Mouse (Mus musculus) urinary bladder, postnatal 25 days (tissue): ENCODE data around the gene Dcst1.

ENCODE experiments used
- DNase-seq: peaks from one replicate; pipeline ENCODE4 v3.0.0; 2022; ENCODE audit warnings: low spot score

Dcst1 gene

DNA sequence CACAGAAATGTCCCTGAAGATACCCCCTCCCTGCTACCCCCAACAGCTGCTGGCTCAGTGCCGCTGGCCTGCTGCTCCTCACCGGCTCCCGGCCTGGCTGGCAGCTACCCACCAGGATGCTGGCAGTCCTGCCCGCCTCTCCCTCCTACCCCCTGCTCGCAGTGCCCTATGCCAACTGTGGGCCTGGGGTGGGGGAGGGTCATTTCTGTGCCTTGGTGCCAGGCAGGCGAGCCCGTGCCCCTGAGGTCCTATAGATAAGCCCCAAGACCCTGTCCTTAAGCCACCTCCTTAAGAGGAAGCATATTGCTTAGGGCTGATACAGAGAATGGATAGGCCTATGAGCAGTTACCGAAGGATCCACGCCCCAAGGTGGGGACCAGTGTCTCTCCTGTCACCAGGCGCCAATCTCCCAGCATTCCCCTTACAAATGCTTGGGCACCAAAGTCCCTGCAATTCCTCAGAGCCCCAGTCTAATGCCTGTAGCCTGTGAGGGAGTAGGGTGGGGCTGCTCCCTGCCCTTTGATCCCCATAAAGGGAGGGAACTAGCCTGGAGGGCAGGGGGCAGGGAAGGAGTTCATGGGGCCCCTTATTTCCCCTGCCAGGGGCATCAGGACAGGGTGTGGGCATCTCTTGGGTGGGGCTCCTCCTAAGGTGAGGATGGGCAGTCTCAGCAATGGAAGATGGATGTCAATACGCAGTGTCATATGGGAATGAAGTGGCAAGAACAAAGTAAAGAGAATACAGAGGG lies 23.3 kb upstream of the Dcst1 start:
- DNase-seq, result no peak

DNA sequence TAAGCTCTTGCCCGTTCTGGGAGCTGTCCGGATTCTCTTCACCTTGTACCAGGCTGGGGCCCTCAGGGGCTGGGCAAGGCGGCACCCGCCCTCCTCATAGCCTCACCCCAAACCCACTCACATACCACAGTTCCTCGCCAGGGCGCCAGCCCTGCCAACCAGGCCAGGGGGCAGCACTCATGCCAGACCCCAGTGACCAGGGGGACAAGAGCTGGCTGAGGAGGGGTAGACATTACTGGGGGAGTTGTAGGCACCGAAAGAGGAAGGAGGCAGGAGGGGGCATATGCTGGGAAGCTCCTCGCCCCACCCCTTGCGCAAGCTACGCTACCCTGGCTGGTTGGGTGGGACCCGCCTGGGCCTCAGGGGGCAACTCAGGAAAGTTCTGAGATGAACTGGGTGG lies 22.6 kb upstream of the Dcst1 start:
- DNase-seq, result peak; percentile 38

DNA sequence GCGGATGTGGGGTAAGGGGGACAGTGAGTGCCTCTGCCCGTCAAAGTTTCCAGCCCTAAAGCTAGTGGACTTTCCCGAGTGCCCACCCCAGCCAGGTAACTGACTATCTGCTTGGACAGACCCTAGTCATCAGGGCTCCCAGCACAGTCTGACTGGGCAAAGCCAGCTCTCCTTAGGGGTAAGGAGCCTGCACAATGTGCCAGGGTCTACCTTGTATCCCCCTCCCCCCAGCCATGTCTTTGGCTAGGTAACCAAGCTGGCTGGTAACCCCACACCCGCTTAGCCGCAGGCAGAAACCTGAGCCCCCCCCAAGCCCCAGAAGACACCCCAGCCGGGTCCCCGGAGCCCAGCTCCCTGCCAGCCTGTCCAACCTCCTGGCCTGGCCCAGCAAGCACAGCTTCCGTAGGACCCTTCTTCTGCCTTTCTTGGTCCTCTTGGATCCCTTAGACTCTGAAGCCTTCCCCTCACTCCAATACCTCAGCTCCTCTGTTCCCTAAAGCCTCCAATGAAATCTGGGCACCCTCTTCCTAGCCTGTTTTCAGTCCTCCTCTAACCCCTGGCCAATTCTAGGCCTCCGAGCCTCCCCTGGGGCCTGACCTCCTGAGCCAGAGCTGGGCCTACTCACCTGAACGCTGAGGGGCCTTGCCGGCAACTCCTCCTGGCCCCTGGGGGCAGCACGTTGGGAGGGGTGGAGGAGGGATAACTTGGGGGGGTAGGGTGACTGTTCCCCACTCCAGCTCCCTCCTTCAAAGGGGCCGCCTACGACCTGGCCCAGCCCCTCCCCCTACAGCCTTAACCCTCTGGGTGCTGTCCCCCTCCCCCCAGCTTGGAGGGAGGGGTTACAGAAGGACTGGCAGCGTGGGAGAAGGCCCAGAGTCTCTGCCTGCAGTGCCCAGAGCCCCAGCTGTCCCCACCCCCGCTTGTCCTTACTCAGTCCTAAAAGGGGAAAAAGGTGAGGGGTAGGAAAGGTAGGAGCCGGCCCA lies 21.7 kb upstream of the Dcst1 start:
- DNase-seq, result no peak

DNA sequence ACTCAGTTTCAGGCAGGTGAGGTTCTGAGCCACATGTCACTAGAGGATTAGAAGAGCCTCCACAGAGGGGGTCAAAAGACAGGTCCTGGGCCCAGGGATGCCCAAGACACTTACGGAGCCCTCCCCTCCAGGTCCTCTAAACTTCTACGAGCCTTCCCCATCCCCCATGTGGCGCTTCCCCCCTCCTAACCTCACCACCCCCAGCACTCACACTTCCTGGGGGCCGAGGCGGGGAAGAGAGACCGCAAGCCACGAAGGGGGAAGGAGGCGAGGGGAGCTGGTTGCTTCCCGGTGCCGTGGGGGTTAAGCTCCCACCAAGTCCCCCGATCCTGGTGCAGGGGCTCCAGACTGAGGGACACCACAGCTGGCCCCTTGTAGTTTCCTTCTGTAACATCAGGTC lies 20.4 kb upstream of the Dcst1 start:
- no peak for DNase-seq

DNA sequence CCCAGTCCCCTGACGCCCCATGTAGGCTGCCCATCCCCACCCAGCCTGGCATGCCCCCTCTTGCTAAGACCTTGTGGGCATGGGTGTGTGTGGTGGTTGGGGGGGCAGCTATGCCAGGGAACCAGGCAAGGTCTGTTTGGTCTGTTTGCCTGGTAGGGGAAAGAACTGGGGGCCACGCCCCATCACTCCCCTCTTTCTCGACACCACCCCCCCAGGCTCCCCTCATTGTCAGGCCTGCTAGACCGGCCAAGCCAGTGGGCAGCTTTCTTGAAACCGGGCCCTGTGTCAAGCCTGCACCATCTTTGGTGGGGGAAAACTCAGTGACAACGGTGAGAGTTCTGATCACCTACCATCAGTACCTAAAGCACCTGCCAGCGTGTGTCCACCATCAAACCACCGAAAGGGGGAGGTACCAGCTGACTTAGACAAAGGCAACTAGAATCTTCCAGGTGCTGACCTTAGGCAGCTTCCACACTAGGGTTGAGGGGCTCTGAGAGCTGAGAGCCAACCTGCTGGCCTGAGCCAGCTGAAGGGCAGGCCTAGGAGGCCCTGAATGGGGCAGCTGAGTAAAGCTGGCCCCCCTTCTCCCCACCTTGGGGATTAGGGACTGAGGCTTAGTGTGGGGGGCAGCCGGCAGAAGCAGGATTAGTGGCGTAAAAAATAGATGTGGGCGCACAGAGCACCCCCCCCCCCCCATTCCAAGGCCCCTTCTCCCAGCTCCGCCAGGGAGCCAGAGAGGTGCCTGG lies 19.5 kb upstream of the Dcst1 start:
- peak; percentile 62 for DNase-seq

DNA sequence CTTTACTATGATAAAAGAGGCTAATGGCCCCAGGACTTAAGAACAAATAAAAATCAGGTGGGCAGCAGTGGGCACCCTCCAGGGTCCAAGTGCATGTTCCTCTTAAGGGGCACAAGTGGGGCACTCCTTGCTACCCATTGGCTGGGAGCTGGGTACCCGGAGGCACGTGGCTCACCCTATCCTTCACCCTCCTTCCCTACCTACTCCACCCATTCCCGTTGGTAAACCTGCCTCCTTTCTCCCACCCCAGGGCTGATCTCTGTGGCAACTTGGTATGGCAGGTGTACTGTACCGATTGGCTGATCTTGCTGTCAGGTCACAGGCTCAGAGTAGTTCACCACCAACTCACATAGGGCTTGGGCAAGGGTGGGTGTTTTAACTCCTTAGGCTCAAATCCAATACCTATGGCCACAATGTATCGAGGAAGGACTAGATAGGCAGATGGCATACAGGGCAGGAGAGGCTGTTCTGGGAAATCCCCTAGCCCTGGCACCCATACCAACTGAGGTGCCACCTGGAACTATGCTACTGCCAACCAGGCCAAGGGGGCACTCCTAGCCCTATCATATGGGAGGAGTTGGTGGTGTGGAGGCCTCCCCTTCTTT lies 18.7 kb upstream of the Dcst1 start:
- DNase-seq, result no peak

DNA sequence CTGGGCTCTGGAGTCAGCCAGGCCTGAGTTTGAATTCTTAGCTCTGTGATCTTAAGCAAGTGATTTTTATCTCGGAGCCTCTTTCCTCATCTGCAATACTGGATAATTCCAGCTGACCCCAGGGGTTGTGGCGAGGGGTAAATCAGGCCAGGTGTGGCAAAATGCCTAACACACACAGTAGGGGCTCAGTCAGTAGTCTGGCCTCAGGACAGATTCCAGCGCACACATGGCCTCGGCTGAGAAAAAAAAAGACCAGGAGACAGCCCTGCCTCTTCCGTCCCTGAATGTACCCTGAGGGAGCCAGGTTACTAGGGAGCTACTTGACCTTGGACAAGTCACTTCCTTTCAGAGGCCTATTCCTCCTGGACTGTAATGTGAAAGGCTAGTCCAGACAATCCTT lies 17.9 kb upstream of the Dcst1 start:
- no peak for DNase-seq

DNA sequence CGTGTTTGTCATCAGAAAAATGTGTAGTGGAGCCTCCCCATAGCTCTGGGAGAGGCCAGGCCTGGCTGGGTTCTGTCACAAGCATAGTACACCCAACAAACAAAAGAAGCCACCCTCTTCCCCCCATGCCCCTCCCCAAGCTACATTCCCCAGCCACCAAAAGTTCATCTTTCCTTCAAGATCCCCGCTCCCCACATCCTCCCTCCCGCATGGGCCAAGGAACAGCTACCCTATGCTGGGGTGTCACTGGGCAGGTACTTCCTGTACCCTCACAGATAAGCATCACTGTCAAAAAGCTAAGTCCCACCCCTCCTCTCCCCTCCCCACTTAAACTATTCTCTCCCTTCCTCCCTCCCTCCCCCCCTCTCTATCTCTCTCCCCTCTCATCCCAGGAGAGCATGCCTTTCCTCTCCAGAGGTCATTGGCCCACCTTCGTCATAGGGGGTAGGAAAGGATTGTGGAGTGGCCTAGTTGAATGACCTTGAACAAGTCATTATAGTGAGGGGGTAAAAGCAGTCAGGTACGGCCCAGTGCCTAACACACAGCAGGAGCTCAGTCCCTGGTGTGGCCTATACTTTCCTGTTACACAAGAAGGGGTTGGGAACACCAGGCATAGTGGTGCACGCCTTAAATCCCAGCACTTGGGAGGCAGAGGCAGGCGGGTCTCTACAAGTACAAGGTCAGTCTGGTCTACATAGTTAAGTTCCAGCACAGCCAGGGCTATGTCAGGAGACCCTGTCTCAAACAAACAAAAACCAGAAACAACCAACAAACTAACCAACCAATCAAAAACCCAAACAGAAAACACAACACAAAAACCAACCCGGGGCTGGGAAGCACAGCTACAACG lies 17.2 kb upstream of the Dcst1 start:
- DNase-seq, result no peak

DNA sequence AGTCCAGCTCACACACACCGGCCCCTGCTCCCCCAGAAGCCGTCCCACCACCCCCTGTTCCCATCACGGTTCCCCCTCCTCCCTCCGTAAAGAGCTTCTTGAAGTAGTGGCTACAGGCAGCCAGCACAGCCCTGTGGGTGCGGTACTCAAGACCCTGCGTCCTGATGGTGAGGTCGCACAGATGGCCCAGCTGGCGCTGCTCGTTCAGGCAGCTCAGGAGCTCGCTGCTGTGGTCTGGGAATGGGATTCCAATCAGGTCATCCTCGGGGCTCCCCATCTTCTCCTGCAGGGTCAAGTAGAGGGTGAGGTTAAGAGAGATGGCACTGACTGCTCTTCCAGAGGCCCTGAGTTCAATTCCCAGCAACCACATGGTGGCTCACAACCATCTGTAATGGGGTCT lies 16.2 kb upstream of the Dcst1 start:
- DNase-seq, result no peak

DNA sequence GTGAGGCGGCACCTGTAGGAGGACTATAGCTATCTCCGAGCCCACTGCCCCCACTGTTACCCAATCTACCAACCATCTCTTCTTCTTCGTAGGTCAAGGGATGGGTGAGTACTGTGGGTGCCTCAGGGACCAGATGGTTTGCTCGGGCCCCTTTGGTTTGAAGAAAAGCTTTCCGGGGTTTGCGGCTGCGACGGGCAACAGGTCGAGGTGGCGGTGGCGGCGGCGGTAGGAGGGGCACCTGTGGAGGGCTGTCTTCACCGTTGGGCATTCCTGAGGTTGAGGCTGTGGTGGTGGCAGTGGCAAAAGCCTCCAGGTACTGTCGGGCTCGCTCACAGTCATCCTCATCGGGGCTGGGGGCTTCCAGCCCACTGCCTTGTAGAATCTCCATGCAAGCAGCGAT lies 15.7 kb upstream of the Dcst1 start:
- no peak for DNase-seq

DNA sequence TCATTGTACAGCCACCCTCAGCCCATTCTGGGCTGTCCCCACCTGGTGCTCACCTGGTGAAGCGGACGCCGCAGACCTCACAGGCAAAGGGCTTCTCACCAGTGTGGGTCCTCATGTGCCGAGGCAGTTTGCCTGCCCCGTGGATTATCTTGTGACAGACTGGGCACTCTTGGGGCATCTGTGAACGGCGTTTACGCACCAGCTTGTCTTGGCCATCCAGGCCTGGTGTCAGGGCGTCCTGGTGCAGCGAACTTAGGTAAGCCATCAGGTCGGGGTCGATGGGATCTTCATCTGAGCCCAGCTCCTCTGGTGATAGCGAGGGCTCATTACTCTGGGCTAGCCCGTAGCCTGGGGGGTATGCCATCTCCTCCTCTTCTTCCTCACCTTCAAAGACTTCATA lies 15.2 kb upstream of the Dcst1 start:
- DNase-seq, result no peak

DNA sequence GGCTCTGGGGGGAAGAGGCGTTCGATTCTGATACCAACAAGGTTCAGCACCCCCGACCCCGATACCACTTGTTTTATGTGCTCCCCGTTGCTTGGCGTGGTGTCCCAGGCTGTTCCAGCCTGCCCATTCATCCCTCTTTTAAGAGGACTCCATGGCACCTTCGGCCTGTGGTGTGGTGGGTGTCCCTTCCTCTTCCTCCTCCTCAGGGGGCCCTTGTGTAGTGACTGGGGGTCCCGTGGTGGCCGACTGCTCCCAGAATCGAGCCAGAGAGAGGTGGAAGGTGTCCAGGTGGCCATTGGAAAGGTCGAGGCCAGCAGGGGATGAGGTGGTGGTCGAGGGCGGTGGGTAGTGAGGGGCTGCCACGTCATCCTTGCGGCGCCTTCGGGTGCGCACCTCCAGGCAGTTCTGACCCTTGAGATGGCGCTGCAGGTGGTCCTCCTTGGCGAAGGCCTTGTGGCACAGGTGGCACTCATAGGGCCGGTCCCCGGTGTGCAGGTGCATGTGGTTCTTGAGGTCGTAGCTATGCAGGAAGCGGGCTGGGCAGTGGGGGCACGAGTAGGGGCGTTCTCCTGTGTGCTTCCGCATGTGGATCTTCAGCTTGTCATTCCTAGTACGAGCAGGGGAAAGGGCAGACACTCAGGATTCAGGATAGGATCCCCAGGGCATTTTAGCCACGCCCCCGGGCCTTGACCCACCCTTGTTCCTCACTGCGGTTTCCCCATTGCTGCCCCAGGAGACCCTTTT lies 14.5 kb upstream of the Dcst1 start:
- no peak for DNase-seq

DNA sequence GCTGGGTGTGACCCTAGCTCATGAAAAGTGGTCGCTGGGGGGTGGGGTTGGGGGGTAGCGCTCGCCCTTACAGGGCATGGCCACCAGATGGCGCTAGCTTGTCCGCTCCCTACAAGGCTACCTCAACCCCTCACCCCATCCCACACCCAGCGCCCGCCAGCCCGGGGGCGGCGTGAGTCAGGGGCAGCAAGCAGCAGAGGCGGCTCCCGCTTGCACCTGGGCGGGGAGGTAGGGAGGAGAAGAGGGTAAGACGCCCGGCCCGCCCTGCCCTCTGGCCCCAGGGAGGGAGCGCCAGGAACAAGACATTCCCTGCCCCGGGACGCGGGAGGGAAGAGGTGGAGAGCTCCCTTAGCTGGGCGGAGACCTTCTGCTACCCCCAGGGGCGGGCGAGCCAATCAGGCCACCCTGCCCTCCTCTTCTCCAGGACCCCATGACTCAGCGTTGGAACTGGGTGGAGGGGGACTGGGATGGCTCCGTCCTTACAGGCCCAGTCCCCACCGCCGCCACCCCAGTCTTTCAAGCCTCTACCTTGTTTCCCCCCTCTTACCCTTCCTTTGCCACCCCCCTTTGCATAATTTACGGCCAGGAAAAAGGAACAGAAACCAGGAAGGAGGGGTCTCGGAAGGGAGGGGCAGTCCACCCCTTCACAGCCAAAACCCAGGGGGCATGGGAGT lies 13.5 kb upstream of the Dcst1 start:
- peak; percentile 77 for DNase-seq

DNA sequence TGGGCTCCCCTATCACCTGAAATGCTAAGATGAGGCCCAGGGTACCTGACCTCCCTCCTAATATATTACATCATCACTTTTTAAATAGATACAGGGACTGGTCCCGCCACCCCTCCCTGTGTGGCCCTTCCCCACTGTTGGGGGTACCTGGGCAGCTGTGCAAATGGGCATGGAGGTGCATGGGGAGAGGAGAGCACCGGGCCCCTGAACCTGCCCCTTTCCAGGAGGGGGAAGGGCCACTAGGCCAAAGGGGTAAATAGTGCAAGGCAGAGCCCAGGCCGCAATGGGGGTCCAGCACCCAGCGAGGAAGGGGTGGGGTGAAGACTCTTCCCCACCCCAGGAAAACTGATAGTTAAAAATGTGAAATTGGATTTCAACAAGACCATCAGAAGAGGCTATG lies 12.8 kb upstream of the Dcst1 start:
- no peak for DNase-seq

DNA sequence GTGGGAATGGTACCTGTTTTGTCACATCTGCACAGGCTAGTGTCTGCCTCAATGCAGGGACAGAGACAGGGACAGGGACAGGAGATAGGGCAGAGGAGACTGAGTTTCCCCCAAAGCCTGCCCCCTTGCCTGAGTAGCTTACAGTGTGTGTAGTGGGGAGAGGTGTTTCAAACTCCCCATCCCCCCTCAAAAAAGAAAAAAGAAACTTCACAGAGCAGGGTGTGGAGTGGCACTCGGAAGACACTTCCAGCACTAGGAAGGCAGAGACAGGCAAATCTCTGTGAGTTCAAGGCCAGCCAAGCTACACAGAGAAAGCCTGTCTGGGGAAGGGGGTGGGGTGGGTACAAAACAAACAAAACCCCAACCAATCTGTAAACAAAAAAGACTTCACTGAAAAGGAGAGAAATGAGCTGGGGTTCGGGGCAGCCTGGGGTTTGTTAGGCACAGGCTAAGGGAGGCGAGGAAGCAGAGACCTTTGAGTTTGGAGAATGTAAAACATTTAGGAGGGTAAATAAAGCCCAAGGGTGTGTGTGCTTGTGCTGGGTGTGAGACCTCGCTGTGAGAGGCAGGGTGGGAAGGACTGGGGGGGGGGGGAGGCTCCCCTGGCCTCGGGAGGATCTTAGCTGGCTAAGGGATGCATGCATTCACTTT lies 8.7 kb upstream of the Dcst1 start:
- DNase-seq, result no peak

DNA sequence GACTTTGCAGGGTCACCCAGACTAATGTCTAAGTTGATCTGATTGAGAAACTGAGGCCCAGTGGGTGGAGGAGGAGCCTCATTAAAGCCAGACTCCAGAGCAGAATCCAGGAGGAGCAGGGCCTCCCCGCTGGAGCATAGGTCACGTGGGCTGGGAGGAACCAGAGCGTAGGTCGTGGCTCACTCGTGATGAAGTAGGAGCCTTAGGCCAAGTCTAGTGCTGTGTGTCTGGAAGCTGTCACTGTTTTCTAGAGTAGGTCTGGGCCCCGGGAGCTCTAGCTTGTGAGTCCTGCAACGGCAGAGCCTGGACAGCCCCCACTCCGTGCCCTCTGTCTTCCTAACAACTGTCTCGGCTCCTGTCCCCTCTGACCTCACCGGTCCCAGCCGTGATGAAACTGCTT lies 2.3 kb upstream of the Dcst1 start:
- no peak for DNase-seq

DNA sequence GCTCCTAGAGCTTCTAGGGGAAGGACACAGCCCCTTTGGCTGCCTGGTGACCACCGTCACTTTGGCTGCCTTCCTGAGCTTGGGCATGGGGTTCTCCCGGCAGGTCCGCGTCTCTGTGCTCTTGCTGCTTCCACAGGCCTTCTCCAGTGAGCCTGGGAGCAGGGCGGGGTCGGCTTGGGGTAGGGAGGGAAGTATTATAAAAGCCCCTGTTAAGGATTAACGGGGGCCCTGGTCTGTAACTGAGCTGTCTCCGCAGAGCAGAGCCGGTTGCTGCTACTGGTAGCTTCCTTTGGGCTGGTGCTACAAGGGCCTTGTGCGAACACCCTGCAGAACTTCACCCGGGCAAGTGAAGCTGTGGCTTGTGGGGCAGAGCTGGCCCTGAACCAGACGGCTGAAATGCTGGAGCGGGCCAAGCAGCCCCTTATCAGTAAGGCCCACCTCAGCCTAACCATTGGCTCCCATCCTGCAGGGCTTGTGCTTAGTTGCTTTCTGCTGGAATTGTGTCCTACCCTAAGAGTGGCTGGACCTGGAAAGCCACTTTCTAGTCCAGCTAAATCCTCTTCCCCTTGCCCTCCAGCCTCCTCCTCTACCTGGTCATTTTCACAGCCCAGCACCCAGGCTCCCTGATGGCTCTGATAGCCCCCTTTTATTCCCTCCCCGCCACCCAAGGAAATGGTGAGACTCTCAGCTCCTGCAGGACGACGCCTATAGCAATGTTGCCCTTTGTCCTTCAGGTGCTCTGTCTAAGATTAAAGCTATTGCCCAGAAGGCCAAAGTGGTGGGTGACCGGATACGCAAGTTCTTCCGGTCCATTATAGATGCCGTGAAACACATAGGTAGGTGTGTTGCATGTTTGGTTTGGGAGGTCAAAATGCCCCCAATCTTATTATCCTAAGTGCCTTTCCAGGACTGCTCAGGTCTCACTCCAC lies 697 bp upstream of the Dcst1 start:
- no peak for DNase-seq

DNA sequence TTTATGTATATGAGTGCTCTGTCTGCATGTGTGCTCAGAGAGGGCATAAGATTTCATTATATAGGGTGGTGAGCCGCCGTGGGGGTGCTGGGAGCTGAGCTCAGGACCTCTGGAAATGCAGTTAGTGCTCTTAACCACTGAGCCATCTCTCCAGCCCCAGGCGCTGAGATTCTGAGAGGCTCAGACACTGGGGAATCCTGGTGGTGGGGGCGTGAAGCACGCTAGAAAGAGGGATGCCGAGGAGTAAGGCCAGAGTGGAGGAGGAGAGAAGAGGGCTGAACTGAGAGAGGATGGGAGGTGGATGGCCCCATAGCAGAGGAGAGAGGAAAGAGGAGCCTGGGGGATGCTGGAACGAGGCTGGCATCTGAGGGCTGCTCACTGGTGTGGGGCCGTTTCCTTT lies 422 bp downstream of the Dcst1 start:
- DNase-seq, result no peak
